Mouse (Mus musculus) adrenal gland, postnatal 4 days (tissue): ENCODE data around the gene Nyap1. TPM values are rescaled to one million over a fixed set of nuclear protein-coding genes. Genes with fewer than 3 reads are reported as not detected.
A peak's percentile ranks its signal among the peaks of the same experiment; 100 is the strongest.
"Not testable (repeated sequence)": the region's sequence is repeated elsewhere in the genome, so short reads cannot be mapped to it uniquely, and the experiment has no call there.

ENCODE experiments used
- DNase-seq, 2 experiments: peaks; one replicate each; pipeline ENCODE4 v3.0.0; 2021 to 2022; ENCODE audit warnings: low spot score in 2 of 2, mixed read lengths in 2 of 2
- total RNA-seq, 2 experiments: library from RNA; stranded (reverse); gene quantifications; 2 replicates each; pipeline ENCODE4 v1.2.3; 2021

Nyap1 gene
- total RNA-seq, 2 experiments from 2014 or later = 10.9 to 11.6 TPM

GRCm38 (mm10) chr5:137745214-137746171, 4.1 kb upstream of the Nyap1 start, which contains the start of gene Tsc22d4:
Gene Tsc22d4 (plus strand): TSS chr5:137745730.
- peak; percentile 87 to 89 for DNase-seq

- DNase-seq = no peak
Measured at GRCm38 (mm10) chr5:137744197-137744596, 2.8 kb upstream of the Nyap1 start.

- no peak for DNase-seq
Measured at GRCm38 (mm10) chr5:137742836-137743235, 1.4 kb upstream of the Nyap1 start.

- no peak for DNase-seq
Measured at GRCm38 (mm10) chr5:137742048-137742447, 641 bp upstream of the Nyap1 start.

GRCm38 (mm10) chr5:137740506-137740905, 901 bp downstream of the Nyap1 start:
- DNase-seq = no peak

- DNase-seq = no peak
Measured at GRCm38 (mm10) chr5:137739471-137739870, 1.9 kb downstream of the Nyap1 start.

- no peak for DNase-seq
Measured at GRCm38 (mm10) chr5:137738516-137738915, 2.9 kb downstream of the Nyap1 start.

GRCm38 (mm10) chr5:137737400-137737940, 3.9 kb downstream of the Nyap1 start:
- no peak for DNase-seq

GRCm38 (mm10) chr5:137734289-137735061, 6.9 kb downstream of the Nyap1 start:
- no peak for DNase-seq

- no peak for DNase-seq
Measured at GRCm38 (mm10) chr5:137733638-137734288, 7.6 kb downstream of the Nyap1 start.

- no peak for DNase-seq
Measured at GRCm38 (mm10) chr5:137726767-137727166, 14.6 kb downstream of the Nyap1 start.

- no peak for DNase-seq
Measured at GRCm38 (mm10) chr5:137723840-137724239, 17.6 kb downstream of the Nyap1 start.

GRCm38 (mm10) chr5:137720558-137721164, 20.7 kb downstream of the Nyap1 start:
- DNase-seq = not testable (repeated sequence)

- DNase-seq = no peak
Measured at GRCm38 (mm10) chr5:137719088-137719487, 22.3 kb downstream of the Nyap1 start.

GRCm38 (mm10) chr5:137718020-137718790, 23.2 kb downstream of the Nyap1 start:
- no peak for DNase-seq

GRCm38 (mm10) chr5:137715685-137716084, 25.7 kb downstream of the Nyap1 start:
- no peak for DNase-seq

- DNase-seq = no peak
Measured at GRCm38 (mm10) chr5:137713454-137713853, 28.0 kb downstream of the Nyap1 start.

GRCm38 (mm10) chr5:137706913-137707633, 34.3 kb downstream of the Nyap1 start:
- peak in 1 of 2 experiments; percentile 29 for DNase-seq

- no peak for DNase-seq
Measured at GRCm38 (mm10) chr5:137705242-137705641, 36.2 kb downstream of the Nyap1 start.
